ENCODE assay signal across 21 mouse cellular contexts in the genomic region with DNA sequence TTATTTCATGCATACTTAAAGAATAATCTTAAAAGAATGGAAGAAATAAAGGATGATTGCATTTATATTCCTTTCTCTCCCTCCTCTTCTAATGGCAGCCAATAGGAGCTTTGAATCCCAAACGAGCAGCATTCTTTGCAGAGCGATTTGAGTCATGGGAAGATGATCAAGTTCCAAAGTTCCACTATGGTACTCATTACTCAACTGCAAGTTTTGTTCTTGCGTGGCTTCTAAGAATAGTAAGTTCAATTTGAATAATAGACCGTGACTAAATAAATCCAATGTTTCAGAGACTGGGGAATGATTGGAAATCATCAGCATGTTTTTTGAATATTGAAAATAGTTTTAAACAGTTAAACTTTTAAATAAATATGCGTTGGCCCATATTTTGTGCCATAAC.
DNase-seq lines count a peak whose midpoint lies in the region; ATAC-seq and TF ChIP-seq lines count a peak whose summit lies in the region.
"Had no signal": no experiment of that assay in that cellular context is flagged by ENCODE, and none has a peak within 500 bp of the region (broad histone marks: within the 10 kb centered on the region; RNA-seq: fewer than 3 reads in every experiment).

No protein-coding gene starts in this region.

- TF ChIP-seq CTCF in liver, adult 2 months (IDR thresholded peaks at IDR 0.05; ENCODE audit: low read depth, low read length), result no peak

- no peak overlapping the region for H3K4me3 ChIP-seq in embryonic facial prominence, embryonic 14.5 days (ENCODE audit: low read depth, low read length)
- H3K4me3 ChIP-seq in embryonic facial prominence, embryonic 10.5 days, result no peak overlapping the region
- H3K4me3 ChIP-seq in liver, adult 2 months (ENCODE audit: insufficient read depth, low read depth, low read length), result no peak overlapping the region
- H3K4me3 ChIP-seq in liver, embryonic 11.5 days (ENCODE audit: low read depth, low read length), result no peak overlapping the region
- H3K4me3 ChIP-seq in hindbrain, embryonic 10.5 days, result no peak overlapping the region
- H3K4me3 ChIP-seq: embryonic facial prominence, embryonic 12.5 days; forebrain, embryonic 13.5 days; forebrain, embryonic 15.5 days had no signal

- no peak for TF ChIP-seq POLR2A in liver, adult 2 months (IDR thresholded peaks at IDR 0.05; ENCODE audit: extremely low read depth, insufficient read depth, low read length)

- H3K79me2 ChIP-seq in liver, adult 2 months (ENCODE audit: control insufficient read depth, insufficient read depth, low read length), result no peaks in the 10 kb centered on the region

- no peak overlapping the region; the same call in 1 of the 2 replicates for H3K27ac ChIP-seq in embryonic facial prominence, embryonic 14.5 days (replicated peaks; ENCODE audit: low read depth, low read length)
- H3K27ac ChIP-seq in embryonic facial prominence, embryonic 10.5 days (replicated peaks), result no peak overlapping the region
- no peak overlapping the region for H3K27ac ChIP-seq in liver, adult 2 months (replicated peaks; ENCODE audit: insufficient read depth, low read depth, low read length)
- no peak overlapping the region for H3K27ac ChIP-seq in liver, embryonic 11.5 days (ENCODE audit: low read depth, low read length)
- no peak overlapping the region for H3K27ac ChIP-seq in hindbrain, embryonic 10.5 days
- H3K27ac ChIP-seq: forebrain, embryonic 13.5 days; forebrain, embryonic 15.5 days had no signal

- H3K36me3 ChIP-seq in embryonic facial prominence, embryonic 14.5 days (ENCODE audit: control insufficient read depth, insufficient read depth, low read length), result 0 out of 2 replicates have a peak, but pooled peaks cover 9% of the 10 kb centered on the region
- H3K36me3 ChIP-seq in embryonic facial prominence, embryonic 10.5 days (replicated peaks), result peaks cover 11% of the 10 kb centered on the region; the same call in 1 of the 2 replicates
- H3K36me3 ChIP-seq in liver, adult 2 months (ENCODE audit: control insufficient read depth, insufficient read depth, low read length), result peaks cover 5% of the 10 kb centered on the region
- no peaks in the 10 kb centered on the region for H3K36me3 ChIP-seq in liver, embryonic 11.5 days (ENCODE audit: control insufficient read depth, insufficient read depth, low read length)
- no peaks in the 10 kb centered on the region for H3K36me3 ChIP-seq in hindbrain, embryonic 10.5 days
- H3K36me3 ChIP-seq: embryonic facial prominence, embryonic 12.5 days; forebrain, embryonic 15.5 days had no signal

- no peak for ATAC-seq in embryonic facial prominence, embryonic 14.5 days (ENCODE audit: low read depth)
- no peak for ATAC-seq in liver, embryonic 11.5 days (replicated peaks; ENCODE audit: low FRiP score)
- ATAC-seq: CD4-positive, CD25-positive, alpha-beta regulatory T cell, adult 4 months; forebrain, embryonic 13.5 days; forebrain, embryonic 15.5 days; forebrain, postnatal 0 days had no signal

- H3K4me1 ChIP-seq in embryonic facial prominence, embryonic 14.5 days (ENCODE audit: control insufficient read depth, insufficient read depth, low read length), result no peaks in the 10 kb centered on the region
- no peaks in the 10 kb centered on the region for H3K4me1 ChIP-seq in embryonic facial prominence, embryonic 10.5 days
- no peaks in the 10 kb centered on the region for H3K4me1 ChIP-seq in liver, adult 2 months (ENCODE audit: control insufficient read depth, insufficient read depth, low read length)
- no peaks in the 10 kb centered on the region for H3K4me1 ChIP-seq in liver, embryonic 11.5 days (replicated peaks; ENCODE audit: control insufficient read depth, insufficient read depth, low read length)
- H3K4me1 ChIP-seq in hindbrain, embryonic 10.5 days (replicated peaks), result no peaks in the 10 kb centered on the region
- H3K4me1 ChIP-seq: embryonic facial prominence, embryonic 12.5 days; forebrain, embryonic 13.5 days; forebrain, embryonic 15.5 days had no signal

- 58% methylated on average over 5 of the region's 5 CpGs for WGBS in embryonic facial prominence, embryonic 14.5 days
- 79% methylated on average over 5 of the region's 5 CpGs for WGBS in embryonic facial prominence, embryonic 10.5 days
- 59% methylated on average over 5 of the region's 5 CpGs for WGBS in liver, adult 2 months
- 80% methylated on average over 5 of the region's 5 CpGs for WGBS in liver, embryonic 11.5 days
- 87% methylated on average over 5 of the region's 5 CpGs for WGBS in hindbrain, embryonic 10.5 days

- H3K4me2 ChIP-seq in embryonic facial prominence, embryonic 14.5 days (ENCODE audit: low read depth, low read length), result no peak overlapping the region
- no peak overlapping the region for H3K4me2 ChIP-seq in liver, embryonic 11.5 days
- H3K4me2 ChIP-seq: embryonic facial prominence, embryonic 12.5 days; forebrain, embryonic 13.5 days; forebrain, embryonic 15.5 days had no signal

- no peaks in the 10 kb centered on the region for H3K27me3 ChIP-seq in embryonic facial prominence, embryonic 14.5 days (replicated peaks; ENCODE audit: control insufficient read depth, insufficient read depth, low read length)
- no peaks in the 10 kb centered on the region for H3K27me3 ChIP-seq in embryonic facial prominence, embryonic 10.5 days (replicated peaks; ENCODE audit: low read depth, poor library complexity, severe bottlenecking)
- H3K27me3 ChIP-seq in liver, adult 2 months (ENCODE audit: control insufficient read depth, insufficient read depth, low read length), result no peaks in the 10 kb centered on the region
- H3K27me3 ChIP-seq in liver, embryonic 11.5 days (replicated peaks; ENCODE audit: control insufficient read depth, insufficient read depth, low read length), result no peaks in the 10 kb centered on the region
- no peaks in the 10 kb centered on the region for H3K27me3 ChIP-seq in hindbrain, embryonic 10.5 days (ENCODE audit: insufficient read depth, poor library complexity, severe bottlenecking)
- H3K27me3 ChIP-seq: embryonic facial prominence, embryonic 12.5 days; forebrain, embryonic 13.5 days; forebrain, embryonic 15.5 days had no signal

- 0 out of 2 replicates have a peak, but pooled peaks cover 5% of the 10 kb centered on the region for H3K9me3 ChIP-seq in embryonic facial prominence, embryonic 14.5 days (ENCODE audit: control insufficient read depth, low read length)
- no peaks in the 10 kb centered on the region for H3K9me3 ChIP-seq in embryonic facial prominence, embryonic 10.5 days
- H3K9me3 ChIP-seq in liver, embryonic 11.5 days (ENCODE audit: control insufficient read depth, low read length), result no peaks in the 10 kb centered on the region
- no peaks in the 10 kb centered on the region for H3K9me3 ChIP-seq in hindbrain, embryonic 10.5 days
- H3K9me3 ChIP-seq: embryonic facial prominence, embryonic 12.5 days; forebrain, embryonic 13.5 days; forebrain, embryonic 15.5 days had no signal

- peak; percentile 81 for DNase-seq in embryonic facial prominence, embryonic 14.5 days (ENCODE audit: low spot score)
- DNase-seq in embryonic facial prominence, embryonic 10.5 days (ENCODE audit: low spot score), result no peak
- peak; percentile 34 for DNase-seq in liver, adult 2 months (ENCODE audit: extremely low read depth, low read depth, low spot score)
- DNase-seq in liver, embryonic 11.5 days (ENCODE audit: low spot score), result no peak
- DNase-seq in hindbrain, embryonic 10.5 days (ENCODE audit: low spot score), result no peak
- DNase-seq: adrenal gland, adult 2 months; adrenal gland, postnatal 10 days; adrenal gland, postnatal 25 days; B cell, adult 2 months; cerebellum, adult 11 months; cerebellum, adult 18-20 months; cerebellum, adult 8-10 months; cerebellum, adult 9-11 months; cerebellum, postnatal 14 days; cerebellum, postnatal 36 days; embryo, embryonic 11 days; forebrain, postnatal 0 days had no signal

- no peak overlapping the region for H3K9ac ChIP-seq in embryonic facial prominence, embryonic 14.5 days (ENCODE audit: low read depth, low read length)
- H3K9ac ChIP-seq in liver, adult 2 months (ENCODE audit: low read depth, low read length), result no peak overlapping the region
- no peak overlapping the region for H3K9ac ChIP-seq in liver, embryonic 11.5 days (ENCODE audit: low read depth, low read length)
- H3K9ac ChIP-seq: embryonic facial prominence, embryonic 12.5 days; forebrain, embryonic 13.5 days; forebrain, embryonic 15.5 days; forebrain, postnatal 0 days had no signal

Comparison
In these comparisons a context has a peak if more than half of its experiments do, and no peak if none do; other contexts are left out.
1. DNase-seq: peak in embryonic facial prominence, embryonic 14.5 days (single experiment) and liver, adult 2 months (single experiment); none in embryonic facial prominence, embryonic 10.5 days (single experiment), liver, embryonic 11.5 days (single experiment) and hindbrain, embryonic 10.5 days (single experiment).